Mouse (Mus musculus) midbrain, embryonic 16.5 days (tissue): ENCODE results near the gene Pde9a. TPM values are rescaled to one million over a fixed set of nuclear protein-coding genes. Genes with fewer than 3 reads are reported as not detected.

Source experiments
- ATAC-seq: fragments of 200-750 bp; cut with Nextera tagmentation; 2 replicates; pipeline ENCODE4 v1.8.0; 2017; ENCODE audit warnings: moderate TSS enrichment
- H3K27ac ChIP-seq: fragments of 300-500 bp; sonication (generic); 2 replicates; pipeline ENCODE4 v1.5.1; 2014; ENCODE audit warnings: mild to moderate bottlenecking, low read length, mixed read lengths
- H3K27me3 ChIP-seq: fragments of 300-500 bp; sonication (generic); 2 replicates; pipeline ENCODE4 v1.6.1; 2014; ENCODE audit warnings: low read depth, low read length, mixed read lengths; ENCODE audit not compliant: control insufficient read depth, insufficient read depth
- H3K36me3 ChIP-seq: fragments of 300-500 bp; sonication (generic); 2 replicates; pipeline ENCODE4 v1.6.1; 2014; ENCODE audit warnings: mild to moderate bottlenecking, low read length, moderate library complexity, mixed read lengths; ENCODE audit not compliant: control insufficient read depth, insufficient read depth
- H3K4me1 ChIP-seq: fragments of 300-500 bp; sonication (generic); 2 replicates; pipeline ENCODE4 v1.6.1; 2014; ENCODE audit warnings: mild to moderate bottlenecking, low read length, mixed read lengths; ENCODE audit not compliant: control insufficient read depth, insufficient read depth
- H3K4me2 ChIP-seq: fragments of 300-500 bp; sonication (generic); 2 replicates; pipeline ENCODE4 v1.6.1; 2014; ENCODE audit warnings: mild to moderate bottlenecking, low read length, mixed read lengths
- H3K4me3 ChIP-seq: fragments of 300-500 bp; sonication (generic); 2 replicates; pipeline ENCODE4 v1.5.1; 2014; ENCODE audit warnings: low read depth, mild to moderate bottlenecking, low read length, moderate library complexity, mixed read lengths
- H3K9ac ChIP-seq: fragments of 300-500 bp; sonication (generic); 2 replicates; pipeline ENCODE4 v1.6.1; 2014; ENCODE audit warnings: low read depth, low read length, mixed read lengths
- H3K9me3 ChIP-seq: fragments of 300-500 bp; sonication (generic); replicated peaks from 2 replicates; pipeline ENCODE4 v1.6.1; 2014; ENCODE audit warnings: mild to moderate bottlenecking, low read length, mixed read lengths; ENCODE audit not compliant: control insufficient read depth, poor library complexity, severe bottlenecking
- WGBS: fragments of 180-500 bp; shearing (Covaris S2); extraction: QIAGEN DNeasy Blood & Tissue Kit; methylation state at CpG from one replicate; pipeline ENCODE4 v1.1.7; 2014; 5-methylcytosine and 5-hydroxymethylcytosine counted together
- polyA plus RNA-seq: library from polyadenylated mRNA; unstranded; fragments of >200 nt; fragmentation: Nextera tagmentation; extraction: Ambion mirVana; gene quantifications from 2 replicates; pipeline ENCODE4 v1.2.1, GENCODE M21; 2015

Pde9a gene
- polyA plus RNA-seq: 33.1 and 41.0 TPM in 2 replicates

GRCm38 (mm10) chr17:31385671-31386665 lies at the start of gene Pde9a:
Gene Pde9a, plus strand, starts transcription at chr17:31386210.
- under 1% methylated on average over 45 of the region's 56 CpGs for WGBS
- peak; percentile 87 for ATAC-seq

DNA sequence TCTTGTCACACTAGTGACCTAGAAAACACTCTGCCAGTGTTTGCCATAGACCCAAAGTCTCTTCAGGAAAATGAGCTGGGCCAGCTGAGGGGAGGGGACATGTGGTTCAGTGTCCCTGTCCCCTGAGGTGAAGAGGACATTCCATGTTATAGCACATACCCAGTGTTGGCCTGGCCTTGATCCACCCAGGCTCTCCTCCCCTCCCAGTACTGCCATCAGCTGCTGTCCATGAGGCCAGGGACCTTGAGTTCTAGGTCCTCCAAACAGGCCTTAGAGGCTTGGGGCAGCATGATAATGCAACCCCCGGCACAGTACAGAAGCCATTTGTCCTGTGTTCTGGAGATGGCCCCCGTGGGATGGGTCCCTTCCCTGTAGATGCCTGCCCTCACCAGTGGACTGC lies 46.2 kb upstream of the Pde9a start:
- no peak overlapping the region for H3K4me3 ChIP-seq
- H3K4me2 ChIP-seq: no peak overlapping the region
- peaks cover 3% of the 10 kb centered on the region; the same call in 1 of the 2 replicates for H3K4me1 ChIP-seq
- no peak overlapping the region for H3K27ac ChIP-seq
- H3K9me3 ChIP-seq: no peaks in the 10 kb centered on the region
- no peak overlapping the region for H3K9ac ChIP-seq
- no peak for ATAC-seq
- 86% methylated on average over 2 of the region's 2 CpGs for WGBS
- no peaks in the 10 kb centered on the region for H3K27me3 ChIP-seq
- no peaks in the 10 kb centered on the region for H3K36me3 ChIP-seq

More at GRCm38 (mm10) chr17:31385671-31386665, at the start of gene Pde9a:
- Histone ChIP-seq H3K9ac (peak within 1 kb of the TSS; percentile 84), H3K27me3 (no peaks in the 10 kb centered on the region), H3K4me2 (peak within 1 kb of the TSS; percentile 87), H3K4me3 (peak within 1 kb of the TSS; percentile 83), H3K27ac (peak within 1 kb of the TSS; percentile 79), H3K4me1 (peaks cover 45% of the 10 kb centered on the region), H3K9me3 (no peaks in the 10 kb centered on the region), H3K36me3 (no peaks in the 10 kb centered on the region)

GRCm38 (mm10) chr17:31342191-31342590 lies 43.8 kb upstream of the Pde9a start:
- no peaks in the 10 kb centered on the region for H3K27me3 ChIP-seq
- WGBS: 40% methylated on average over 6 of the region's 6 CpGs
- H3K4me3 ChIP-seq: no peak overlapping the region
- no peak overlapping the region for H3K4me2 ChIP-seq
- H3K9me3 ChIP-seq: no peaks in the 10 kb centered on the region
- H3K36me3 ChIP-seq: no peaks in the 10 kb centered on the region
- peaks cover 3% of the 10 kb centered on the region; the same call in 1 of the 2 replicates for H3K4me1 ChIP-seq
- no peak overlapping the region for H3K9ac ChIP-seq
- 0 out of 2 replicates have a peak, but pooled peaks have one; percentile 42 for ATAC-seq
- H3K27ac ChIP-seq: no peak overlapping the region

DNA sequence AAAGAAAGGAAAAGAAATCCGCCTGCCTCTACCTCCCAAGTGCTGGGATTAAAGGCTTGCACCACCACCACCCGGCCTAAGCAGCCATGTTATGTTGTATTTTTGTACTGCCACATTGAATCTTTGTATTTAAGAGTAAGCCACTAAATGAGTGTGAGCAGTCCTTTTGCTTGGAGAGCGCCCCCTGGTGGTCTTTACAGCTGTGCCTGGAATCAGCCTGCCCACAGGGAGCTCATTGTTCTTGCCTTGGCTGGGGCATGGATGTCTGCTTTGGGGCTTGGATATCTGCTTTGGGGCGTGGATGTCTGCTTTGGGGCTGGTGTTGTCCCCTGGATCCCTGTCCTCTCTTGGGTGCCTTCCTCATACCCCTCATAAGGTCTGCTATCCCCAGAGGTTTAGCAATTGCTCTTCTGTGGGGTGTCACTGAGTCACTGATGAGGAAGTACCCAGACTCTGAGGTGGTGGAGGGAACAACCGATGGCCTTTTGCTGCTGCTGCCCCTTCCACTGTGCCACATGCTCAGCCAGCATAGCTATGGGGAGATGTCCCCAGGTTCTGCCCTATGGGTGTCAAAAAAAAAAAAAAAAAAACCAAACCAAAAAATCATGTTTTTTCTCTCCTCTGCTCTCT lies 41.7 kb upstream of the Pde9a start:
- 39% methylated on average over 5 of the region's 5 CpGs for WGBS
- Histone ChIP-seq H3K27ac (no peak overlapping the region), H3K36me3 (0 out of 2 replicates have a peak, but pooled peaks cover 2% of the 10 kb centered on the region), H3K27me3 (no peaks in the 10 kb centered on the region), H3K4me1 (peaks cover 3% of the 10 kb centered on the region; the same call in 1 of the 2 replicates), H3K9me3 (no peaks in the 10 kb centered on the region), H3K4me3 (no peak overlapping the region), H3K9ac (no peak overlapping the region), H3K4me2 (no peak overlapping the region)
- no peak for ATAC-seq

DNA sequence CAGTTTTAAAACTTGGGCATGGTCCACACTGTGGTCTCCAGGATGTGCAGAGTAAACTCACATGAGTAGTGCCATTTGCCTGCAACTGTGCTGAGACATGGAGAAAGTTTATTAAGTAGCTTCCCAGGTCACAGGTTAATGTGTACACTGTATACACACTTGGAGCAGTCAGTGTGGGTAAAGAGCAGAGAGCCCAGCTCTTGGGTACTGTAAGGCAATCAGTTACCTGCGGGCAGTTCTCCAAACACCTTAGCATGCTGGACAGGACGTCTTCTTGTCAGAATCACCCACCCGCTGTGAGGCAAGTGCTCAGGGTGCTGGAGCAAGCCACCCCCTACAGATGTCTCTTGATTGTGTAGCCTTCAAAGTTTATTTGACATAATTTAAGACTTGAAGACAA lies 41.2 kb upstream of the Pde9a start:
- Histone ChIP-seq H3K9me3 (no peaks in the 10 kb centered on the region), H3K27ac (no peak overlapping the region), H3K4me2 (no peak overlapping the region), H3K4me3 (no peak overlapping the region), H3K36me3 (0 out of 2 replicates have a peak, but pooled peaks cover 2% of the 10 kb centered on the region), H3K9ac (no peak overlapping the region), H3K27me3 (no peaks in the 10 kb centered on the region), H3K4me1 (peaks cover 3% of the 10 kb centered on the region; the same call in 1 of the 2 replicates)
- ATAC-seq: no peak
- 82% methylated on average over 3 of the region's 3 CpGs for WGBS

DNA sequence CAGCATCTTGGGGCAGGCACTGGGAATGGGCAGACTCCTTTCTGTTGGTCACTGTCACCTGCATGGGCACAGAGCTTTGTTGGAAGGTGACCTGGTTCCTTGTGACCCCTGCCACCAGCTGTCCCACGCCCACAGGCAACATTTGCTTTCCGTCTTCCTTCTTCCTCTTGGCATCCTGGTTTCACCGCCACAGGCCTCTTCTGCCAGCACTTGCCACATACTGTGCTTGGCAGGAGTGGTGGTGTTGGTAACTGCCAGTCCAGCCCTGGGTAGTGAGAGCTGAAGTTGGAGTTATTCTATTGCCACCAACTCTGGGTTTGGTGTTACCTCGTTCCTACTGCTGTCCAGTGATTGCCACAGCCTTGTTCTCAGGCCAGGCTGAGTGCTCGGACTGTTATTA lies 37.9 kb upstream of the Pde9a start:
- Histone ChIP-seq H3K36me3 (0 out of 2 replicates have a peak, but pooled peaks cover 2% of the 10 kb centered on the region), H3K4me1 (peaks cover 4% of the 10 kb centered on the region; the same call in 1 of the 2 replicates), H3K4me3 (no peak overlapping the region), H3K9ac (no peak overlapping the region), H3K27ac (no peak overlapping the region), H3K4me2 (no peak overlapping the region), H3K9me3 (no peaks in the 10 kb centered on the region), H3K27me3 (no peaks in the 10 kb centered on the region)
- no peak for ATAC-seq
- 82% methylated on average over 5 of the region's 5 CpGs for WGBS

DNA sequence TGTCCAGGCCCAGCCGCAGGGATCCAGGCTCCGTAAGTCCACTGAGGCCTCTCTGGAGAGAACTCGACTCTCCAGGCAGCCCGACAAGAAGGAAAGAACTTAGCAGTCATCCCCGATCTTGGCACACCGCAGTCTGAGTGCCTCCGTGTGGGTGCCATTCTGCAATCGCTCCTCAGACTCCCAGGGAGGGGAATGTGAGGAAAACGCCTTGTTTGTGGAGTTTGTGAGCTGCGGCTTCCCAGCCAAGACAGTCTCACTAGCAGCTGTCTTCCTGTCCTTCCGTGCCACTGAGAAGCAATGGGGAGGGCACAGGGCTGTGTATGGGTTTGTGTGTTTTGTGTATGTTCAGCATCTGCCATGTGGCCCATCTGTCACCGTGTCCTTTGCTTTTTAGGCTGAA lies 36.6 kb upstream of the Pde9a start:
- Histone ChIP-seq H3K9me3 (no peaks in the 10 kb centered on the region), H3K4me3 (no peak overlapping the region), H3K27me3 (no peaks in the 10 kb centered on the region), H3K9ac (no peak overlapping the region), H3K36me3 (0 out of 2 replicates have a peak, but pooled peaks cover 2% of the 10 kb centered on the region), H3K27ac (no peak overlapping the region), H3K4me2 (no peak overlapping the region), H3K4me1 (peaks cover 4% of the 10 kb centered on the region; the same call in 1 of the 2 replicates)
- WGBS: 84% methylated on average over 12 of the region's 12 CpGs
- ATAC-seq: no peak

GRCm38 (mm10) chr17:31351984-31352383 lies 34.0 kb upstream of the Pde9a start:
- Histone ChIP-seq H3K36me3 (0 out of 2 replicates have a peak, but pooled peaks cover 2% of the 10 kb centered on the region), H3K27me3 (no peaks in the 10 kb centered on the region), H3K4me1 (peaks cover 15% of the 10 kb centered on the region), H3K4me3 (no peak overlapping the region), H3K9ac (no peak overlapping the region), H3K4me2 (no peak overlapping the region), H3K27ac (no peak overlapping the region), H3K9me3 (no peaks in the 10 kb centered on the region)
- no peak for ATAC-seq
- 40% methylated on average over 8 of the region's 8 CpGs for WGBS
